28 mouse cellular contexts compared by ENCODE assay signal in genomic region chr7:67826368-67826767, GRCm38 (mm10).
A peak's percentile ranks its signal among the peaks of the same experiment; 100 is the strongest.
DNase-seq lines count a peak whose midpoint lies in the region; ATAC-seq lines count a peak whose summit lies in the region.
"Had no signal": no experiment of that assay in that cellular context is flagged by ENCODE, and none has a peak within 500 bp of the region (broad histone marks: within the 10 kb centered on the region; RNA-seq: fewer than 3 reads in every experiment).

No protein-coding gene starts in this region.

- no peak overlapping the region for H3K9ac ChIP-seq in embryonic facial prominence, embryonic 13.5 days
- no peak overlapping the region for H3K9ac ChIP-seq in limb, embryonic 15.5 days
- H3K9ac ChIP-seq: forebrain, embryonic 13.5 days; hindbrain, embryonic 15.5 days; intestine, embryonic 15.5 days; liver, embryonic 12.5 days; midbrain, embryonic 13.5 days; neural tube, embryonic 12.5 days had no signal

- H3K4me3 ChIP-seq in heart, embryonic 10.5 days = no peak overlapping the region
- no peak overlapping the region for H3K4me3 ChIP-seq in embryonic facial prominence, embryonic 13.5 days
- no peak overlapping the region for H3K4me3 ChIP-seq in limb, embryonic 15.5 days
- H3K4me3 ChIP-seq: erythroblast, embryonic 14.5 days; forebrain, embryonic 13.5 days; gastrocnemius, adult 2 months; hindbrain, embryonic 15.5 days; intestine, embryonic 15.5 days; layer of hippocampus, adult 2 months; liver, embryonic 12.5 days; midbrain, embryonic 13.5 days; neural tube, embryonic 12.5 days had no signal

- peaks cover 8% of the 10 kb centered on the region; the same call in 1 of the 2 replicates for H3K27me3 ChIP-seq in heart, embryonic 10.5 days (ENCODE audit: insufficient read depth, poor library complexity, severe bottlenecking)
- no peaks in the 10 kb centered on the region for H3K27me3 ChIP-seq in embryonic facial prominence, embryonic 13.5 days
- no peaks in the 10 kb centered on the region for H3K27me3 ChIP-seq in limb, embryonic 15.5 days
- H3K27me3 ChIP-seq: forebrain, embryonic 13.5 days; hindbrain, embryonic 15.5 days; intestine, embryonic 15.5 days; liver, embryonic 12.5 days; midbrain, embryonic 13.5 days; neural tube, embryonic 12.5 days; Patski had no signal

- H3K4me1 ChIP-seq in heart, embryonic 10.5 days = peaks cover 17% of the 10 kb centered on the region; the same call in 1 of the 2 replicates
- H3K4me1 ChIP-seq in embryonic facial prominence, embryonic 13.5 days = peaks cover 28% of the 10 kb centered on the region
- peaks cover 12% of the 10 kb centered on the region for H3K4me1 ChIP-seq in limb, embryonic 15.5 days
- H3K4me1 ChIP-seq: hindbrain, embryonic 15.5 days; intestine, embryonic 15.5 days; liver, embryonic 12.5 days; midbrain, embryonic 13.5 days; neural tube, embryonic 12.5 days had no signal

- no peaks in the 10 kb centered on the region for H3K9me3 ChIP-seq in heart, embryonic 10.5 days
- no peaks in the 10 kb centered on the region for H3K9me3 ChIP-seq in embryonic facial prominence, embryonic 13.5 days
- no peaks in the 10 kb centered on the region for H3K9me3 ChIP-seq in limb, embryonic 15.5 days
- H3K9me3 ChIP-seq: forebrain, embryonic 13.5 days; hindbrain, embryonic 15.5 days; intestine, embryonic 15.5 days; liver, embryonic 12.5 days; midbrain, embryonic 13.5 days; neural tube, embryonic 12.5 days had no signal

- peak; percentile 36 for DNase-seq in heart, embryonic 10.5 days (ENCODE audit: low spot score)
- no peak for DNase-seq in heart, adult 9 months (ENCODE audit: low spot score in 2 of 2)
- peak; percentile 60 for DNase-seq in hindlimb bud, embryonic 11.5 days (ENCODE audit: extremely low spot score, low read depth, low spot score)
- no peak for DNase-seq in kidney, postnatal 4 days
- DNase-seq in layer of hippocampus, adult 9-10 months (ENCODE audit: low spot score) = no peak
- DNase-seq in lung, postnatal 36 days = no peak
- DNase-seq: cerebellum, adult 11 months; cerebellum, adult 9-11 months; gastrocnemius, adult 2 months; kidney, adult 8-10 months; kidney, postnatal 10 days; layer of hippocampus, postnatal 36 days; lung, adult 18-20 months; lung, postnatal 10 days; retina, postnatal 1 day; thymus, postnatal 14 days had no signal

- no peak overlapping the region for H3K27ac ChIP-seq in heart, embryonic 10.5 days
- peak overlapping the region; percentile 45; the same call in 1 of the 2 replicates for H3K27ac ChIP-seq in embryonic facial prominence, embryonic 13.5 days
- H3K27ac ChIP-seq in limb, embryonic 15.5 days = peak overlapping the region; percentile 40; the same call in 1 of the 2 replicates
- H3K27ac ChIP-seq: forebrain, embryonic 13.5 days; gastrocnemius, adult 2 months; hindbrain, embryonic 15.5 days; intestine, embryonic 15.5 days; layer of hippocampus, adult 2 months; liver, embryonic 12.5 days; midbrain, embryonic 13.5 days; neural tube, embryonic 12.5 days had no signal

- WGBS in heart, embryonic 10.5 days = 87% methylated on average over 6 of the region's 6 CpGs
- 39% methylated on average over 6 of the region's 6 CpGs for WGBS in embryonic facial prominence, embryonic 13.5 days
- WGBS in limb, embryonic 15.5 days = 38% methylated on average over 6 of the region's 6 CpGs

- H3K36me3 ChIP-seq in heart, embryonic 10.5 days = no peaks in the 10 kb centered on the region
- H3K36me3 ChIP-seq in embryonic facial prominence, embryonic 13.5 days = no peaks in the 10 kb centered on the region
- no peaks in the 10 kb centered on the region for H3K36me3 ChIP-seq in limb, embryonic 15.5 days
- H3K36me3 ChIP-seq: hindbrain, embryonic 15.5 days; intestine, embryonic 15.5 days; liver, embryonic 12.5 days; midbrain, embryonic 13.5 days; neural tube, embryonic 12.5 days had no signal

- no peak for ATAC-seq in embryonic facial prominence, embryonic 13.5 days (ENCODE audit: insufficient number of reproducible peaks, insufficient read depth, low FRiP score, low TSS enrichment, low read depth)
- ATAC-seq in limb, embryonic 15.5 days (ENCODE audit: insufficient number of reproducible peaks, low FRiP score, low TSS enrichment, low read depth) = no peak
- ATAC-seq: forebrain, embryonic 13.5 days; intestine, embryonic 15.5 days; liver, embryonic 12.5 days; midbrain, embryonic 13.5 days; Patski had no signal

- peak overlapping the region; percentile 7; the same call in 1 of the 2 replicates for H3K4me2 ChIP-seq in embryonic facial prominence, embryonic 13.5 days
- H3K4me2 ChIP-seq in limb, embryonic 15.5 days = no peak overlapping the region
- H3K4me2 ChIP-seq: forebrain, embryonic 13.5 days; heart, embryonic 11.5 days; hindbrain, embryonic 15.5 days; intestine, embryonic 15.5 days; liver, embryonic 12.5 days; midbrain, embryonic 13.5 days; neural tube, embryonic 12.5 days had no signal

Comparison
In these comparisons a context has a peak if more than half of its experiments do, and no peak if none do; other contexts are left out.
1. DNase-seq: peak in heart, embryonic 10.5 days (single experiment) and hindlimb bud, embryonic 11.5 days (single experiment); none in heart, adult 9 months (0 of 2), kidney, postnatal 4 days (0 of 2), layer of hippocampus, adult 9-10 months (single experiment) and lung, postnatal 36 days (single experiment).